Mouse (Mus musculus): Measurements from ENCODE around the gene Fbxo27. TPM values are rescaled to one million over a fixed set of nuclear protein-coding genes. Genes with fewer than 3 reads are reported as not detected.

Fbxo27 gene
- total and polyA plus RNA-seq, 3 experiments, result not detected

DNA sequence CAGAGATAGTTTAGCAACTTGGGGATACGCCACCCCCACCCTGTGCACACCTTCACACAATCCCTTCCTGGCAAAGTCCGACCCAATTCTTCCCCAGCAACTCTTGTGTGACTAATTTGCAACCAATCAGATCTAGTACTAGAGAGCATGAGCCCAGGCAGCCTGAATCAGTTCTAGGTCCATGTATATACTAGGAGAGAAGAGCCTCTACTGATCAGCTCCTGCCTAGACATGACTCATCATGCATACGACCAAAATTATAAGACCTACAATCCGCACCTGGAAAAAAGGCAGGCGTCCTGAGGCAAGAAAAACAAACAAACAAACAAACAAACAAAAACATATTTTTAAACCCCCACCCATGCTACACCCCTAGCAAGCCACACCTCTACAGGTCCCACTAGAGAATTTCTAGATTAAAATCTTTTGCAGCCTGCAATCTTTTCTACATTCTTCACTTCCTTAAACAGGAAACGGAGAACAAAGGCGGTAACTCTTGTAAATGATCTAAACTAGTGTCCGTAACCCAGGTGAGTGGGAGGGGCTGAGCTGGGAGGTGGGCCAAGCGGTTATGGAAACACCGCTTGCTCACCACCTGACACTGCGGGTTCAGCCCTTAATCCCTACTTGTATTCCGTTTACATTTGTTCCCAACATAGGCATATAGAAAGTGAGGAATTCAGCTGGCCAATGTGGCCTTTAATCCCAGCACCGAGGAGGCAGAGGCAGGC lies 15.7 kb upstream of the Fbxo27 start:
- H3K9ac ChIP-seq (ENCODE audit: control insufficient read depth, low read depth, low read length, poor library complexity, severe bottlenecking), result no peak overlapping the region
- H3K36me3 ChIP-seq (ENCODE audit: control insufficient read depth in 1 of 2, insufficient read depth in 2 of 2, low read length in 2 of 2), result peaks cover 0 to 2% of the 10 kb centered on the region in 2 experiments; a peak in 1 of 4 replicates
- H3K27me3 ChIP-seq (ENCODE audit: control insufficient read depth in 1 of 2, insufficient read depth in 2 of 2, low read length in 2 of 2), result no peaks in the 10 kb centered on the region; a peak in 1 of 4 replicates
- no peaks in the 10 kb centered on the region for H3K9me3 ChIP-seq (replicated peaks; ENCODE audit: insufficient read depth, low read length)
- DNase-seq (ENCODE audit: low read depth, low spot score), result no peak
- H3K79me2 ChIP-seq (ENCODE audit: control insufficient read depth, insufficient read depth, low read length, poor library complexity), result no peaks in the 10 kb centered on the region
- H3K27ac ChIP-seq (ENCODE audit: control insufficient read depth, low read depth, low read length), result no peak overlapping the region
- H3K4me3 ChIP-seq (ENCODE audit: control insufficient read depth in 1 of 2, insufficient read depth in 1 of 2, low read depth in 2 of 2, low read length in 2 of 2), result no peak overlapping the region
- TF ChIP-seq USF2 (IDR thresholded peaks at IDR 0.05; ENCODE audit: borderline replicate concordance in 1 of 2, insufficient read depth in 1 of 2, low read depth in 1 of 2, low read length in 2 of 2) (no peak), JUND (IDR thresholded peaks at IDR 0.05; ENCODE audit: low read depth, low read length) (no peak), NRF1 (IDR thresholded peaks at IDR 0.05; ENCODE audit: insufficient read depth, low read depth, low read length, poor library complexity, severe bottlenecking) (no peak), HCFC1 (IDR thresholded peaks at IDR 0.05; ENCODE audit: low read depth, low read length) (no peak), NELFE (IDR thresholded peaks at IDR 0.05; ENCODE audit: low read depth, low read length) (no peak), TAL1 (IDR thresholded peaks at IDR 0.05; ENCODE audit: low read length) (no peak), CHD1 (IDR thresholded peaks at IDR 0.05; ENCODE audit: low read depth, low read length) (no peak), POLR2AphosphoS5 (IDR thresholded peaks at IDR 0.05; ENCODE audit: borderline replicate concordance, low read depth, low read length) (no peak), MXI1 (IDR thresholded peaks at IDR 0.05; ENCODE audit: low read depth, low read length) (no peak), GATA1 (IDR thresholded peaks at IDR 0.05; ENCODE audit: low read depth, low read length) (no peak), ZMIZ1 (IDR thresholded peaks at IDR 0.05; ENCODE audit: low read depth, low read length) (no peak), TCF12 (IDR thresholded peaks at IDR 0.05; ENCODE audit: low read depth, low read length) (no peak), ELF1 (IDR thresholded peaks at IDR 0.05; ENCODE audit: low read depth, low read length) (no peak), ETS1 (IDR thresholded peaks at IDR 0.05; ENCODE audit: low read depth, low read length) (no peak), RCOR1 (IDR thresholded peaks at IDR 0.05; ENCODE audit: low read depth, low read length) (no peak), BHLHE40 (IDR thresholded peaks at IDR 0.05; ENCODE audit: borderline replicate concordance, low read depth, low read length) (no peak), MAX (IDR thresholded peaks at IDR 0.05; ENCODE audit: low read length) (no peak), MYB (IDR thresholded peaks at IDR 0.05; ENCODE audit: low read depth, low read length) (no peak), EP300 (IDR thresholded peaks at IDR 0.05; ENCODE audit: low read depth in 1 of 2, low read length in 2 of 2) (no peak)
- peaks cover 0 to 13% of the 10 kb centered on the region in 2 experiments; a peak in 2 of 4 replicates for H3K4me1 ChIP-seq (ENCODE audit: control insufficient read depth in 1 of 2, insufficient read depth in 2 of 2, low read length in 2 of 2)

DNA sequence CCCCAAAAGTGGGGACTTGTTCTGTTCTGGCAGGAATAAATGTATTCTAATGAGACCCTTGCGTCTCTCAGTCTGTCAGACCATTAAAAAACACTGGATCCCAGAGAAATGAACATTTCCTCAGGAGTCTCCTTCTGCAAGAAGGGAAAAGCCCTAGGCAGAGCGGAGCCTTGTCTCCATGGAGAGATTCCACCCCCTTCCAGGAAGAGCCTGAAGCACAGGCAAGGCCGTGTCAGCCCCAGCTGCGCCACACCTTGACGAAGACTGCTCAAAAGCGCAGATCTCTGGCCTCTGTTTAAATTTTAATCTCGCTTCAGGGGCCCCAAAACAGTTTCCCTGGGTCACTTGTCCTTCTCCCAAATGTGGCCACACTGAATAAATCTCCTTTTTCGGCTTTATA lies 15.0 kb upstream of the Fbxo27 start:
- no peak overlapping the region for H3K9ac ChIP-seq (ENCODE audit: control insufficient read depth, low read depth, low read length, poor library complexity, severe bottlenecking)
- no peaks in the 10 kb centered on the region; a peak in 1 of 4 replicates for H3K27me3 ChIP-seq (ENCODE audit: control insufficient read depth in 1 of 2, insufficient read depth in 2 of 2, low read length in 2 of 2)
- TF ChIP-seq POLR2AphosphoS5 (IDR thresholded peaks at IDR 0.05; ENCODE audit: borderline replicate concordance, low read depth, low read length) (no peak), JUND (IDR thresholded peaks at IDR 0.05; ENCODE audit: low read depth, low read length) (no peak), USF2 (IDR thresholded peaks at IDR 0.05; ENCODE audit: borderline replicate concordance in 1 of 2, insufficient read depth in 1 of 2, low read depth in 1 of 2, low read length in 2 of 2) (no peak), GABPA (IDR thresholded peaks at IDR 0.05; ENCODE audit: low read depth, low read length) (no peak), TAL1 (IDR thresholded peaks at IDR 0.05; ENCODE audit: low read length) (no peak), TBP (IDR thresholded peaks at IDR 0.05; ENCODE audit: low read depth, low read length) (no peak), MEF2A (IDR thresholded peaks at IDR 0.05; ENCODE audit: extremely low read depth, insufficient replicate concordance, low read depth, low read length, poor library complexity, severe bottlenecking) (no peak), EP300 (IDR thresholded peaks at IDR 0.05; ENCODE audit: low read depth in 1 of 2, low read length in 2 of 2) (no peak), RCOR1 (IDR thresholded peaks at IDR 0.05; ENCODE audit: low read depth, low read length) (no peak), ELF1 (IDR thresholded peaks at IDR 0.05; ENCODE audit: low read depth, low read length) (no peak)
- H3K4me1 ChIP-seq (ENCODE audit: control insufficient read depth in 1 of 2, insufficient read depth in 2 of 2, low read length in 2 of 2), result peaks cover 0 to 13% of the 10 kb centered on the region in 2 experiments; a peak in 2 of 4 replicates
- no peak for DNase-seq (ENCODE audit: low read depth, low spot score)
- H3K36me3 ChIP-seq (ENCODE audit: control insufficient read depth in 1 of 2, insufficient read depth in 2 of 2, low read length in 2 of 2), result peaks cover 0 to 2% of the 10 kb centered on the region in 2 experiments; a peak in 1 of 4 replicates
- H3K27ac ChIP-seq (ENCODE audit: control insufficient read depth, low read depth, low read length), result no peak overlapping the region
- no peaks in the 10 kb centered on the region for H3K9me3 ChIP-seq (replicated peaks; ENCODE audit: insufficient read depth, low read length)
- no peaks in the 10 kb centered on the region for H3K79me2 ChIP-seq (ENCODE audit: control insufficient read depth, insufficient read depth, low read length, poor library complexity)
- H3K4me3 ChIP-seq (ENCODE audit: control insufficient read depth in 1 of 2, insufficient read depth in 1 of 2, low read depth in 2 of 2, low read length in 2 of 2), result no peak overlapping the region

Measured in MEL (cell line).